Mouse (Mus musculus) MEL (cell line): Measurements from ENCODE around the gene Zfp511.

Experiments used
- GATA1 ChIP-seq: IDR thresholded peaks from 2 replicates; pipeline ENCODE4 v1.6.1; 2011; ENCODE audit warnings: low read depth, low read length, improper control_type of control experiment
- ZKSCAN1 ChIP-seq: IDR thresholded peaks from 2 replicates; pipeline ENCODE4 v1.6.1; 2012; ENCODE audit warnings: low read depth, mild to moderate bottlenecking, inconsistent platforms, low read length, improper control_type of control experiment, moderate library complexity

GRCm38 (mm10) chr7:140058528-140058927 is 22.3 kb downstream of the Zfp511 start:
- TF ChIP-seq ZKSCAN1 (no peak), GATA1 (no peak)
